Mouse (Mus musculus) liver, postnatal 0 days (tissue): Measurements from ENCODE around the gene Tcte2. TPM values are rescaled to one million over a fixed set of nuclear protein-coding genes. Genes with fewer than 3 reads are reported as not detected.

Experiments used
- ATAC-seq: fragments of 200-750 bp; cut with Nextera tagmentation; 2 replicates; pipeline ENCODE4 v1.8.0; 2017; ENCODE audit warnings: mild to moderate bottlenecking, moderate library complexity
- DNase-seq: peaks from one replicate; pipeline ENCODE4 v3.0.0-alpha.2; 2016
- H3K27ac ChIP-seq: fragments of 300-500 bp; sonication (generic); 2 replicates; pipeline ENCODE4 v1.5.1; 2014; ENCODE audit warnings: antibody characterized with exemption, moderate library complexity, mild to moderate bottlenecking, low read depth
- H3K27me3 ChIP-seq: fragments of 300-500 bp; sonication (generic); 2 replicates; pipeline ENCODE4 v1.6.1; 2014; ENCODE audit warnings: low read length, control low read depth, mixed read lengths; ENCODE audit not compliant: insufficient read depth
- H3K36me3 ChIP-seq: fragments of 300-500 bp; sonication (generic); replicated peaks from 2 replicates; pipeline ENCODE4 v1.6.1; 2014; ENCODE audit warnings: mild to moderate bottlenecking, control low read depth, low read length, moderate library complexity, mixed read lengths; ENCODE audit not compliant: insufficient read depth
- H3K4me1 ChIP-seq: fragments of 300-500 bp; sonication (generic); 2 replicates; pipeline ENCODE4 v1.6.1; 2014; ENCODE audit warnings: antibody characterized with exemption, mild to moderate bottlenecking, control low read depth; ENCODE audit not compliant: insufficient read depth
- H3K4me2 ChIP-seq: fragments of 300-500 bp; sonication (generic); 2 replicates; pipeline ENCODE4 v1.6.1; 2014; ENCODE audit warnings: low read depth, mild to moderate bottlenecking, low read length, moderate library complexity, mixed read lengths
- H3K4me3 ChIP-seq: fragments of 300-500 bp; sonication (generic); 2 replicates; pipeline ENCODE4 v1.5.1; 2014; ENCODE audit warnings: low read depth, low read length
- H3K9ac ChIP-seq: fragments of 300-500 bp; sonication (generic); replicated peaks from 2 replicates; pipeline ENCODE4 v1.6.1; 2014; ENCODE audit warnings: mild to moderate bottlenecking, moderate library complexity
- H3K9me3 ChIP-seq: fragments of 300-500 bp; sonication (generic); 2 replicates; pipeline ENCODE4 v1.6.1; 2016; ENCODE audit warnings: mild to moderate bottlenecking, control low read depth, low read length, mixed read lengths
- CTCF ChIP-seq: sonication (generic); IDR thresholded peaks from 2 replicates; pipeline ENCODE4 v1.5.1; 2016; ENCODE audit warnings: antibody characterized with exemption, low read depth
- EP300 ChIP-seq: IDR thresholded peaks from 2 replicates; pipeline ENCODE4 v1.6.1; 2016; ENCODE audit warnings: antibody characterized with exemption, low read depth, mild to moderate bottlenecking
- WGBS: fragments of 180-500 bp; shearing (Covaris S2); extraction: QIAGEN DNeasy Blood & Tissue Kit; methylation state at CpG from one replicate; pipeline ENCODE4 v1.1.7; 2014; ENCODE audit not compliant: insufficient replicate concordance; 5-methylcytosine and 5-hydroxymethylcytosine counted together
- polyA plus RNA-seq: library from polyadenylated mRNA; unstranded; fragments of >200 nt; fragmentation: Nextera tagmentation; extraction: Ambion mirVana; gene quantifications from 2 replicates; pipeline ENCODE4 v1.2.1, GENCODE M21; 2015

The Tcte2 gene
- polyA plus RNA-seq, 1 experiment from 2014 or later = 0.42 TPM

DNA sequence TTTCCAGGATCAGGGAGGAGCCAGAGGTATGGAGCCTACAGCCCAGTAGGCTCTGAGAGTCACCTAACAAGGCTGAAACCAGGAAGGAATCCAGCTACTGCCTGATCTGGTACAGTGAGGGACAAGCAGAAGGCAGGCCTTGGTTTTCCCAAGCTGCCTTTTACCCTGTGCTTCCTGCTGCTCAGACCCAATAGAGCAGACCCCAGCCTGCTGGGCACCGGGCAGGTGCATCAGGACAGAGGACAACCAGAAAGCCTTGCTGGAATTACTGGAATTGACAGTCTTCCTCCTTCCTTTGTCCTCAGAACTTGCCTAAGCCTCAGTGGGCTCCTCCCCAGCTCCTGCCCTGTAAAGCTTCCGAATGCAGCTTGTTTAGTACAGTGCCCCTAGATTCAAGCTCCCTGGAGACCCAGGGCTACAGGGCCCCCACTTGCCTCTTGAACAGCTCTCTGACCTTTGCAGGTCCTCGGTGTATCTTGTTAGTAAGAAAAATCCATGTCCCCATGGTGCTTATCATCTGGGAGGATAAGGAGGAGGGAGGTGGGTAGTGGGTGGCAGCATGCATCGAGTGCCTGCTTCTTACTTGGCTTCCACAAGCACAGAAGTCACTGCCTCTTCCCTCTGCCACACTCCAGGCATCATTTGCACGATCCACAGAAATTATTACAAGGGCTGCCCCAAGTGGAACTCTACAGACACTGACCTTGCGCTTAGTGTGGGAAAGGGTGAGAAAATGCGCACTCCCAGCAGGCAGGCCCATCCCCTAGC is 18.5 kb downstream of the Tcte2 start:
- Histone ChIP-seq H3K9me3 (no peaks in the 10 kb centered on the region), H3K36me3 (no peaks in the 10 kb centered on the region), H3K4me2 (no peak overlapping the region), H3K4me1 (peaks cover 3% of the 10 kb centered on the region), H3K27me3 (no peaks in the 10 kb centered on the region), H3K27ac (no peak overlapping the region), H3K9ac (no peak overlapping the region), H3K4me3 (no peak overlapping the region)
- ATAC-seq (peak; percentile 29; the same call in 1 of the 2 replicates), DNase-seq (no peak)
- TF ChIP-seq EP300 (no peak), CTCF (no peak)
- 58% methylated on average over 7 of the region's 7 CpGs for WGBS

DNA sequence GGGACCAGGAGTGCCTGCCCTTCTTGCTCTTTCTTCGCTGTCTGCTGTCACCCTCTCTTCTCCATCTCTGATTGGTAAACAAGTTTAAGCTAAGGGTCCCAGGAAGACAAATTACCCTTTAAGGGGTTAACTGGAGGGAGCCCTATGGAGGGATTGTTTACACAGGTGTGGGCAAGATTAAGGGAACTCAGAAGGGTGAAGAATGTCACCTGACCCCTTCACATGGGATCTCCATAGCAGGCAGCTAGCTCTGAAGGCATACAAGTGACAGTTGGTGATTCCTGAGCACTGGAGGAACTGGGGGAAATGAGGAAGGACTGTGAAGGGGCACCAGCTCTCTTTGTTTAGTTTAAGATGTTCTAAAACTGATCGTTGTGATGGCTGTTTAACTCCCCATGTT is 19.3 kb downstream of the Tcte2 start:
- no peak for ATAC-seq
- H3K27ac ChIP-seq = no peak overlapping the region

DNA sequence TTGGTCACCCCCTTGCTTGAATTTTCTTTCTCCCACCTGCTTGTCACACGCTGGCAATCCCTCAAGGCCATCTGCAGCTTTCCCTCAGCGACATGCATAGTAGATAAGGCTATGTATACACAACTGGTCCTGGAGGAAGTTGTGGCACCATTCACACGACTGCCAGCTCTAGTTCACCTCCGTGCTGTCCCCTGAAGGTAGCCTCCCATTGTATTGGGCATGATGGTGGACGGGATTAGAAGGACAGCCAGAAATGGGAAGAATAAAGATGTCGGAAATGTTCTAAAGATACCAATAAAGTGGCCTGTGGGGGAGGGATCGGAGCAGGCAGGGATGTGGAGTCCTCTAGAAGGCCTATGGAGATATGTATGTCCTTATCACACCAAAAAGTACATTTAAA is 20.0 kb downstream of the Tcte2 start:
- TF ChIP-seq CTCF = no peak
- TF ChIP-seq EP300 = no peak
- H3K27ac ChIP-seq = no peak overlapping the region
- H3K36me3 ChIP-seq = no peaks in the 10 kb centered on the region
- H3K9me3 ChIP-seq = no peaks in the 10 kb centered on the region
- ATAC-seq = no peak
- H3K4me1 ChIP-seq = peaks cover 3% of the 10 kb centered on the region
- H3K27me3 ChIP-seq = no peaks in the 10 kb centered on the region
- no peak for DNase-seq
- WGBS = 37% methylated on average over 7 of the region's 7 CpGs
- H3K4me3 ChIP-seq = no peak overlapping the region
- H3K4me2 ChIP-seq = no peak overlapping the region
- H3K9ac ChIP-seq = no peak overlapping the region

More for the DNA sequence above, 19.3 kb downstream of the Tcte2 start:
- Histone ChIP-seq H3K4me1 (peaks cover 3% of the 10 kb centered on the region), H3K9ac (no peak overlapping the region), H3K36me3 (no peaks in the 10 kb centered on the region), H3K4me3 (no peak overlapping the region), H3K9me3 (no peaks in the 10 kb centered on the region), H3K27me3 (no peaks in the 10 kb centered on the region), H3K4me2 (no peak overlapping the region)
- no peak for DNase-seq
- 46% methylated on average over 2 of the region's 2 CpGs for WGBS
- TF ChIP-seq EP300 (no peak), CTCF (no peak)

DNA sequence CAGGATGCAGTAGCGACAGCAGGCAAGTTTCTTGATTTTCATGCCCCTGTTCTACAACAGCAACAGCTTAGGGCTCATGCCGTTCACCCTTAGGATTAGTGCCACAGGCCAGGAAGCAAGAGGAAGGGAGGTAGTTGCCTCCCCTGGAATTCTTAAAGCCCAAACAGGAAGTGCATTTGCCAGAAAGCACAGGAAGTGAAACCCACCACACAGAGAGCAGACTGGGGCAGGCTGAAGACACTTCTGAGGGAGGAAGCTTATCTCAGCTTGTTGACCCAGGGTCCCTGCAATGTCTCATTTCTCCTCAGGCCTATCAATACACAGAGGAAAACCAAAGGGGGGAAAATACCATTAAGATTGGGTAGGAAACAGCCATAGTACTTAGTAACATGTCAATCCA is 20.8 kb downstream of the Tcte2 start:
- Histone ChIP-seq H3K9me3 (no peaks in the 10 kb centered on the region), H3K9ac (no peak overlapping the region), H3K4me1 (peaks cover 3% of the 10 kb centered on the region), H3K36me3 (no peaks in the 10 kb centered on the region), H3K4me2 (no peak overlapping the region), H3K27ac (no peak overlapping the region), H3K27me3 (no peaks in the 10 kb centered on the region), H3K4me3 (no peak overlapping the region)
- ATAC-seq (no peak), DNase-seq (no peak)
- WGBS = 23% methylated on average over 2 of the region's 2 CpGs
- TF ChIP-seq CTCF = no peak
- no peak for TF ChIP-seq EP300

DNA sequence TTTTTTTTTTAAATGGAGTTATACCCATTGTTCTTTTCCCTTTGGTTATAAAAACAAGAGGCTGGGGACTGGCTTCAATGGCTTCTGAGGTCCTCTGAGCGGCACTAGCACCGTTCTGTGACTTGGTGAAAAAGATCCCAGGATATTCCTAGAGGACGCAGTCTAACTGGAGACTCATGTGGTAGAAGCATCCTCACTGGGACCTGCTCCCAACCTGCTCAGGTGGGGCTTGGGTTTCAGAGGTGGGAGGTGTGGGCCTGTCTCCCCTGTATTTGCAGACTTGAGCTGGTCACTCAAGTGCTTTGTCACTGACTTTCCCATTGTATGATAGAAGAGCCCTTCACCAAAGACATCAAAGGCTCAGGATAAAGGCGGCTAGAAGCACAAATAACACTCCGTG is 21.6 kb downstream of the Tcte2 start:
- Histone ChIP-seq H3K9ac (no peak overlapping the region), H3K9me3 (no peaks in the 10 kb centered on the region), H3K4me3 (no peak overlapping the region), H3K36me3 (no peaks in the 10 kb centered on the region), H3K27ac (no peak overlapping the region), H3K27me3 (no peaks in the 10 kb centered on the region), H3K4me2 (no peak overlapping the region), H3K4me1 (peaks cover 3% of the 10 kb centered on the region)
- no peak for DNase-seq
- 65% methylated on average over 5 of the region's 5 CpGs for WGBS
- TF ChIP-seq CTCF = no peak
- no peak for TF ChIP-seq EP300
- no peak for ATAC-seq

DNA sequence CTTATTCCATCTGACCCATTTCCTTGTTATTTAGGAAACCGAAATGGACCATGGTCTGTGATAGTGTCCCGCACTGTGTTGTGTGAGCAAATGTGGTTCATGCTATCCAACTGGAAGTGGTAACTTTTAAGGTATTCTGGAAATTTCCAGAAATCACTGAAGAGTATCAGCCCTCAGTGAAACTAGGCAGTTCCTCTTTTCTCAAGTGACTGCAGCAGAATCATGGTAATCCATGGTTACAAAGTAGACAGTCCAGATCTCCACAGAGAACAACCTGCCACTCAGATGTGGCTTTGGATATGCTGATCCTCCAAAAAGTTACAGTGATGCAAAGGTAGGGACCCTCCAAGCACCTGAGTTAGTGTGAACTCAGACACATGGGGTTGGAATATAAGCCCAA is 22.7 kb downstream of the Tcte2 start:
- DNase-seq (no peak), ATAC-seq (no peak)
- no peak overlapping the region for H3K4me3 ChIP-seq
- no peak overlapping the region for H3K4me2 ChIP-seq
- peaks cover 3% of the 10 kb centered on the region for H3K4me1 ChIP-seq
- TF ChIP-seq EP300 (no peak), CTCF (no peak)
- H3K9me3 ChIP-seq = no peaks in the 10 kb centered on the region
- H3K27me3 ChIP-seq = no peaks in the 10 kb centered on the region
- H3K27ac ChIP-seq = no peak overlapping the region
- no peak overlapping the region for H3K9ac ChIP-seq
- WGBS = 62% methylated on average over 2 of the region's 2 CpGs
- no peaks in the 10 kb centered on the region for H3K36me3 ChIP-seq
